Mouse (Mus musculus): ENCODE measurements around the gene Vmn1r18. TPM values are rescaled to one million over a fixed set of nuclear protein-coding genes. Genes with fewer than 3 reads are reported as not detected.

Vmn1r18 gene
- not detected in 2 replicates for polyA plus RNA-seq (2012; rRNA removed)

GRCm38 (mm10) chr6:57395683-57396082, at the start of gene Vmn1r18:
Vmn1r18 (minus strand) TSS chr6:57395783.

GRCm38 (mm10) chr6:57428630-57429029, 33.0 kb upstream of the Vmn1r18 start, which contains the start of gene Vmn1r20:
Vmn1r20 (plus strand) TSS chr6:57428930.

GRCm38 (mm10) chr6:57403480-57403879, 7.9 kb upstream of the Vmn1r18 start, which contains the start of gene Vmn1r19:
Vmn1r19 (plus strand) TSS chr6:57403780.

GRCm38 (mm10) chr6:57363627-57364026, 32.0 kb downstream of the Vmn1r18 start, which contains the start of gene Vmn1r17:
Vmn1r17 (minus strand) TSS chr6:57363727.

GRCm38 (mm10) chr6:57329394-57329793, 66.2 kb downstream of the Vmn1r18 start, which contains the start of gene Vmn1r16:
Vmn1r16 (minus strand) TSS chr6:57329494.

Other genes with a start within 250 kb of the Vmn1r18 start
- gene Vmn1r12, start 238.9 kb downstream of the Vmn1r18 start, polyA plus RNA-seq (2012; rRNA removed), result not detected in 2 replicates
- gene Vmn1r13, start 192.5 kb downstream of the Vmn1r18 start, polyA plus RNA-seq (2012; rRNA removed), result not detected in 2 replicates
- not detected in 2 replicates for gene Vmn1r14, start 164.1 kb downstream of the Vmn1r18 start, polyA plus RNA-seq (2012; rRNA removed)
- gene Vmn1r15, start 137.8 kb downstream of the Vmn1r18 start, polyA plus RNA-seq (2012; rRNA removed), result not detected in 2 replicates
- gene Vmn1r16, start 66.3 kb downstream of the Vmn1r18 start, polyA plus RNA-seq (2012; rRNA removed), result not detected in 2 replicates
- gene Vmn1r17, start 32.1 kb downstream of the Vmn1r18 start, polyA plus RNA-seq (2012; rRNA removed), result not detected in 2 replicates
- not detected in 2 replicates for gene Vmn1r19, start 8.0 kb upstream of the Vmn1r18 start, polyA plus RNA-seq (2012; rRNA removed)
- not detected in 2 replicates for gene Vmn1r20, start 33.1 kb upstream of the Vmn1r18 start, polyA plus RNA-seq (2012; rRNA removed)
- 5.9 and 6.1 TPM in 2 replicates for gene Ppm1k, start 139.7 kb upstream of the Vmn1r18 start, polyA plus RNA-seq (2012; rRNA removed)
- 1.0 and 1.3 TPM in 2 replicates for gene Herc6, start 185.2 kb upstream of the Vmn1r18 start, polyA plus RNA-seq (2012; rRNA removed)

Measured in central nervous system, embryonic 18 days (tissue).